24 mouse cellular contexts compared by ENCODE assay signal in the genomic region with DNA sequence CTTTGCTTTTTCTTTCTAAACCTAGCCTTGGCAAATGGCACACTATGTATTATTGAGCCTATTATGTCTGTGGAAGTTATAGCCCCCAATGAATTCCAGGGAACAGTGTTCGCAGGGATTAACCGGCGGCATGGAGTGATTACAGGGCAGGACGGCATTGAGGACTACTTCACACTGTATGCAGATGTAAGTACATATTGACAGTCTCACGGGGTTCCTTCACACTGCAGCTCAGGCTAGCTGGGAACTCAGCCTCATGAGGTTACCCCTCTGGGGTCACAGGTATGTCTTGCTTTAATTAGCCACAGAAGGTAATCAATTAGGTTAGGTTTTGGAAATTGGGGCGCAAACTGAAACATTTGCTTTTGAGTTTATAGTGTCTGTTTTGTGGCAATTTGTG.
"Had no signal": no experiment of that assay in that cellular context is flagged by ENCODE, and none has a peak within 500 bp of the region (broad histone marks: within the 10 kb centered on the region; RNA-seq: fewer than 3 reads in every experiment).

No protein-coding gene starts in this region.

- H3K4me1 ChIP-seq: hindbrain, embryonic 13.5 days; hindbrain, embryonic 15.5 days; kidney, embryonic 15.5 days; limb, embryonic 13.5 days; limb, embryonic 15.5 days had no signal

- DNase-seq: gastrocnemius, postnatal 14 days; gastrocnemius, postnatal 36 days; heart, adult 18-20 months; heart, postnatal 10 days; heart, postnatal 36 days; kidney, adult 11 months; kidney, adult 2 months; kidney, adult 9 months; kidney, postnatal 14 days; kidney, postnatal 36 days; layer of hippocampus, adult 9-11 months; layer of hippocampus, postnatal 36 days; left cerebral cortex, postnatal 4 days had no signal

- H3K4me3 ChIP-seq: heart, embryonic 10.5 days; heart, embryonic 12.5 days; hindbrain, embryonic 13.5 days; hindbrain, embryonic 15.5 days; kidney, embryonic 15.5 days; limb, embryonic 13.5 days; limb, embryonic 15.5 days; liver, embryonic 12.5 days had no signal

- ATAC-seq: hindbrain, postnatal 0 days; liver, embryonic 12.5 days had no signal

- H3K9me3 ChIP-seq: heart, embryonic 10.5 days; heart, embryonic 12.5 days; hindbrain, embryonic 13.5 days; hindbrain, embryonic 15.5 days; kidney, embryonic 15.5 days; limb, embryonic 13.5 days; limb, embryonic 15.5 days; liver, embryonic 12.5 days had no signal

- H3K4me2 ChIP-seq: heart, embryonic 12.5 days; hindbrain, embryonic 13.5 days; hindbrain, embryonic 15.5 days; kidney, embryonic 15.5 days; limb, embryonic 13.5 days; limb, embryonic 15.5 days; liver, embryonic 12.5 days had no signal

- H3K27me3 ChIP-seq: heart, embryonic 12.5 days; hindbrain, embryonic 13.5 days; hindbrain, embryonic 15.5 days; kidney, embryonic 15.5 days; limb, embryonic 13.5 days; limb, embryonic 15.5 days; liver, embryonic 12.5 days had no signal

- H3K9ac ChIP-seq: heart, embryonic 12.5 days; hindbrain, embryonic 13.5 days; hindbrain, embryonic 15.5 days; kidney, embryonic 15.5 days; limb, embryonic 13.5 days; limb, embryonic 15.5 days; liver, embryonic 12.5 days; liver, embryonic 14.5 days had no signal

- H3K27ac ChIP-seq: heart, embryonic 10.5 days; hindbrain, embryonic 13.5 days; hindbrain, embryonic 15.5 days; hindbrain, postnatal 0 days; kidney, embryonic 15.5 days; kidney, postnatal 0 days; limb, embryonic 13.5 days; limb, embryonic 15.5 days; liver, embryonic 12.5 days; liver, embryonic 14.5 days had no signal
